Mouse (Mus musculus): ENCODE data around the gene Ugt1a7c. TPM values are rescaled to one million over a fixed set of nuclear protein-coding genes. Genes with fewer than 3 reads are reported as not detected.

Ugt1a7c gene
- polyA plus RNA-seq, 1 experiment from 2014 or later = 2.8 TPM

DNA sequence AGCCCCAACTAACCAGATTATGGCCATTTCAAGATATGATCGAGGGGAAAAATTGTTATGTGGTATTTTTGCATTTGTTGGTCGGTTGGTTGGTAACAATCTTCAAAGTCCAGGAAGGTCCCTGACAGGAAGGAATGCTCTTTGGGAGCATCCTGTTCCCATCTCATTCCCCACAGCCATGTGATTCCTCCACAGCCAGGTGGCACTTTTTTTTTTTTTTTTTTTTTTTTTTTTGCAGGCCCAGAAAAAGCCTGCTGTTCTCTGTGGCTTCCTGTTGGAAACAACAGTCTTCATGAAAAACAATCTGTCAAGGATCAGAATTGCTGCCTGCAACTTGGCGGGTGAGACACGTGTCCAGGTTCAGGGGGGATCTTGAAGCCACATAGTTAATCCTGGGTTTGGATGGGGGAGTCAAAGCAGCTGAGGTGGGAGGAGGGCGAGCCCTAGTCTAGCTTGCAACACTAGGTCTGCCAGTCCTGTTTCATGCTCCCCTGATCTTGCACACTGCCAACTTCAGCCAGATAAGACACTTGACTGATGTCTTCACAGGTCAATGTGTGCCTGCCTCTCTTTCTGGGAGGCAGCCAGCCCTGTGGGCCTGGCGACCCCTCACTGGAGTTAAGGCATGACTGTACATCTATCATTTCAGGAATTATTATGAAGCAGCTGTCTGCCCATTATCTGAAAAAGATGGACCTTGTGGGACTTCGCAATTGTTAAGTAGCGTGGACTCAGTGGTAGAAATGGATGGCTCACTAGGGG is 164.2 kb downstream of the Ugt1a7c start:
- peak; percentile 84 for DNase-seq (ENCODE audit: low spot score)
- H3K27ac ChIP-seq (ENCODE audit: low read depth, low read length) = no peak overlapping the region
- H3K27me3 ChIP-seq (replicated peaks; ENCODE audit: control insufficient read depth, insufficient read depth, low read length) = no peaks in the 10 kb centered on the region
- peaks cover 35% of the 10 kb centered on the region for H3K36me3 ChIP-seq (ENCODE audit: control insufficient read depth, insufficient read depth, low read length)
- H3K9me3 ChIP-seq (ENCODE audit: control insufficient read depth, low read length) = peaks cover 41% of the 10 kb centered on the region
- H3K9ac ChIP-seq (ENCODE audit: low read depth, low read length) = no peak overlapping the region
- ATAC-seq (replicated peaks; ENCODE audit: low FRiP score) = peak; percentile 10
- peaks cover 35% of the 10 kb centered on the region for H3K4me1 ChIP-seq (replicated peaks; ENCODE audit: control insufficient read depth, insufficient read depth, low read length)
- H3K4me3 ChIP-seq (ENCODE audit: low read depth, low read length) = no peak overlapping the region
- WGBS = 58% methylated on average over 8 of the region's 8 CpGs
- H3K4me2 ChIP-seq = no peak overlapping the region

DNA sequence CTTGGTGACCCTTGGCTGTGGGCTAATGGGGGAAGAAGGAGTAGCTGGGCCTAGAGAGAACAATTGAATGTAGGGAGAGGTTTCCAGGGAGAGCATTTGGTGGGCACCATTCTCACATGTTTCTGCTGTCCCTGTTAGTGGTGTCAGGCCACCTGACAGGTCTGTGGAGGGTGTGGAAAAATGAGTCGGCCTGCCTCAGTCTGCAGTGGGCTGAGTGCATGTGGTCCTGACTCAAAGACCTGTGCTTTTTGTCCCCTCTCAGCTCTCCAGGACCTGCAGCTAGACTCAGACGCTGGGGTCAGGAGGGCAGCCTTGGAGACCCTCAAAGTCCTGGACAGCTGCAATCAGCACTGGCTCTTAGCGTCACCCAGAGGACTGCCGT is 164.8 kb downstream of the Ugt1a7c start:
- WGBS = 69% methylated on average over 4 of the region's 4 CpGs
- no peak overlapping the region; the same call in 1 of the 2 replicates for H3K27ac ChIP-seq (ENCODE audit: low read depth, low read length)
- H3K9ac ChIP-seq (ENCODE audit: low read depth, low read length) = no peak overlapping the region
- H3K4me1 ChIP-seq (replicated peaks; ENCODE audit: control insufficient read depth, insufficient read depth, low read length) = peaks cover 35% of the 10 kb centered on the region
- peak; percentile 9 for ATAC-seq (replicated peaks; ENCODE audit: low FRiP score)
- H3K4me3 ChIP-seq (ENCODE audit: low read depth, low read length) = no peak overlapping the region
- peaks cover 41% of the 10 kb centered on the region for H3K36me3 ChIP-seq (ENCODE audit: control insufficient read depth, insufficient read depth, low read length)
- no peak for DNase-seq (ENCODE audit: low spot score)
- H3K4me2 ChIP-seq = no peak overlapping the region
- peaks cover 39% of the 10 kb centered on the region for H3K9me3 ChIP-seq (ENCODE audit: control insufficient read depth, low read length)
- H3K27me3 ChIP-seq (replicated peaks; ENCODE audit: control insufficient read depth, insufficient read depth, low read length) = no peaks in the 10 kb centered on the region

DNA sequence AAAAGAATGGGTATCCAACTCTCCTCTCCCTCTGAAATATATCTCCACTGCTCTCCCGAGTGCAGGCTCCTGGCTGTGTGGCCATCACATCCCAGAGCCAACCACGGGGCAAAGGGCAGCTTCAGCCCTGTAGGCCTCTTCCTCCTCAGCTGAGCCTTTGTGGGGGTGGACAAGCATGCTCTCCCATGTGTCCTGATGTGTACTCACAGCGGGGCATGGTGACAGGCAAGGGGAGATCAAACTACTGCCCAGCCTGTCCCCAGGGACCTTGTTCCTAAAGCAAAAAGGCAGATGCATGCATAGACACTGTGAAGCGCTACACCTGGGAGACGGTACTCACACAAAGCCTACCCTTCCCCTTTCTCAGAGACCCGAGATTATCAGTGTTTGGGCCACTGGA is 165.3 kb downstream of the Ugt1a7c start:
- Histone ChIP-seq H3K4me1 (replicated peaks; ENCODE audit: control insufficient read depth, insufficient read depth, low read length) (peaks cover 35% of the 10 kb centered on the region), H3K9ac (ENCODE audit: low read depth, low read length) (no peak overlapping the region), H3K27ac (ENCODE audit: low read depth, low read length) (no peak overlapping the region; the same call in 1 of the 2 replicates), H3K9me3 (ENCODE audit: control insufficient read depth, low read length) (peaks cover 34% of the 10 kb centered on the region), H3K4me2 (no peak overlapping the region), H3K27me3 (replicated peaks; ENCODE audit: control insufficient read depth, insufficient read depth, low read length) (no peaks in the 10 kb centered on the region), H3K4me3 (ENCODE audit: low read depth, low read length) (no peak overlapping the region), H3K36me3 (ENCODE audit: control insufficient read depth, insufficient read depth, low read length) (peaks cover 45% of the 10 kb centered on the region)
- peak; percentile 27 for ATAC-seq (replicated peaks; ENCODE audit: low FRiP score)
- WGBS = 73% methylated on average over 6 of the region's 6 CpGs
- no peak for DNase-seq (ENCODE audit: low spot score)

DNA sequence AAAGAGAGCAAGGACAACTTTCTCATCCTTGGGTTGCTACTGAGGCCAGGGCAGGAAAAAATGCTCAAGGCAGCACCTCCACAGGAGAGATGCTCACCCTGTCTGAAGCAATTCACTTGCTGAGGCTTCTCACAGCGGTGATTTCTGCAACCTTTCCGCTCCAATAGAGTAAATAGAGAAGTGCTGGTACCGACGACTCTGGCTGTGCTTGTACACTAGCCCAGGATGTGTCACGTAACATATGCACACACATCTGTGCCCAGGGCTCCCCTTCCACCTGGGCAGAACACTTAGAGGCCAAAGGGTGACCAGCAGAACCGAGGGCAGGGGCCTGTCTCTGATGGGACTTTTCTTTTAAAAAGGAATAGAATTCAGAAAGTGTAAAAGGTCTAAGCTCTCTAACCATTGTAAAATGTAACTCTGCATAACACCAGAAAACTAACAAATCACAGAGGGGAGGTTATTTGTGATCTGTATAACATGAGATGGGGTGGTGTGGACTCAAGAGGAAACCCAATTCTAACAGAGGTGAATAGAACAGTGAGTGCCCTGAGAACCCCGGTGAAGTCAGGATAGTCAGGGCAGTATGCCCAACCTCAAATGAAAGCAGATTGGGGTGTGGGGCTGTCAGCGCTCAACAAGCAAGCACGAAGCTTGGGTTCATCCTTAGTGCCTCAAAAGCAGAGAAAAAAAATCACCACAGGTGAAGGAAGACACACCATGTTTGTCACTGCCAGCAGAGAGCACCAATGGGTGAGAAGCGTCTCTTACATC is 165.9 kb downstream of the Ugt1a7c start:
- Histone ChIP-seq H3K36me3 (ENCODE audit: control insufficient read depth, insufficient read depth, low read length) (peaks cover 52% of the 10 kb centered on the region), H3K4me1 (replicated peaks; ENCODE audit: control insufficient read depth, insufficient read depth, low read length) (peaks cover 35% of the 10 kb centered on the region), H3K4me2 (no peak overlapping the region), H3K9ac (ENCODE audit: low read depth, low read length) (no peak overlapping the region), H3K4me3 (ENCODE audit: low read depth, low read length) (no peak overlapping the region), H3K27ac (ENCODE audit: low read depth, low read length) (no peak overlapping the region), H3K27me3 (replicated peaks; ENCODE audit: control insufficient read depth, insufficient read depth, low read length) (no peaks in the 10 kb centered on the region), H3K9me3 (ENCODE audit: control insufficient read depth, low read length) (peaks cover 33% of the 10 kb centered on the region)
- DNase-seq (ENCODE audit: low spot score) (no peak), ATAC-seq (replicated peaks; ENCODE audit: low FRiP score) (0 out of 2 replicates have a peak, but pooled peaks have one; percentile 0)
- 78% methylated on average over 10 of the region's 10 CpGs for whole genome bisulfite sequencing

DNA sequence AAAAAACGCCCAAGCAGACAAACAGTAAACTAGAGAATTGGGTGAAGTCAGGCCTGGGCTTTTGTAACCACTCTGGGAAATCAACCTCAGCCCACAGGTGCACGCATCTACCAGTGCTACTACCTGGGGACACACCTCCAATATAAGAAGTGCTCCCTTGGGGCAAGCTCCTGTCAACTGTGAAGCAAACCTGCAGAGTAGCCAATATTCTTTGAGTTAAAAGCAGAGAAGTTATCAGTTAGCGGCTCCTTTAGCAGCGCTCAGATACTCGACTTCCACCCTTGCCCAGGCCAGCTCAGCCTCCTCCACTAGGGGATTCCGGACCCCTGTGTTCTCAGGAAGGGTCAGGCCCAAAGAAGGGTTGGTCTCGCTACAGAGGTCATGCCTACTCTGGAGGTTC is 166.8 kb downstream of the Ugt1a7c start:
- 84% methylated on average over 7 of the region's 7 CpGs for WGBS
- no peak overlapping the region for H3K9ac ChIP-seq (ENCODE audit: low read depth, low read length)
- peaks cover 35% of the 10 kb centered on the region for H3K4me1 ChIP-seq (replicated peaks; ENCODE audit: control insufficient read depth, insufficient read depth, low read length)
- ATAC-seq (replicated peaks; ENCODE audit: low FRiP score) = peak; percentile 8
- H3K4me3 ChIP-seq (ENCODE audit: low read depth, low read length) = no peak overlapping the region
- no peaks in the 10 kb centered on the region for H3K27me3 ChIP-seq (replicated peaks; ENCODE audit: control insufficient read depth, insufficient read depth, low read length)
- H3K4me2 ChIP-seq = no peak overlapping the region
- H3K9me3 ChIP-seq (ENCODE audit: control insufficient read depth, low read length) = peaks cover 27% of the 10 kb centered on the region
- DNase-seq (ENCODE audit: low spot score) = no peak
- no peak overlapping the region for H3K27ac ChIP-seq (ENCODE audit: low read depth, low read length)
- H3K36me3 ChIP-seq (ENCODE audit: control insufficient read depth, insufficient read depth, low read length) = peaks cover 61% of the 10 kb centered on the region

DNA sequence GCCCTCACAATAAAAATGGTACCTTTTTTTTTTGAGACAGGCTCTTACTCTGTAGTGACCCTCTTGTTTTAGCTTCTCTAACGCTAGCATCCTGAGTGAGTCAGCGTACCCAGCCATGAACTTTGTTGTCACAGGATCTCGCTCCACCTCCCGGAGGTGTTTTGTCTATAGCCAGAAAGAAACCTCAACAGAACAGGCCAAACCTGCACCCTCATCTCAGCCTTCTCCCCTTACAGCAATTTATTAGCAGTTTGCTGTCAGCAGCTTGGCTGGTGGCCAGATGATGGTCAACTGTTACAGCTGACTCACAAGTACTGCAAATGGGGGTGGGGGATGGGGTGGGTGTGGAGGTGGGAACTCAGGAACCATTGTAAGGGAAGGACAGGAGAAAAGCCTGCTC is 167.4 kb downstream of the Ugt1a7c start:
- H3K4me1 ChIP-seq (replicated peaks; ENCODE audit: control insufficient read depth, insufficient read depth, low read length) = peaks cover 35% of the 10 kb centered on the region
- ATAC-seq (replicated peaks; ENCODE audit: low FRiP score) (no peak), DNase-seq (ENCODE audit: low spot score) (no peak)
- no peaks in the 10 kb centered on the region for H3K27me3 ChIP-seq (replicated peaks; ENCODE audit: control insufficient read depth, insufficient read depth, low read length)
- H3K4me2 ChIP-seq = no peak overlapping the region
- no peak overlapping the region for H3K27ac ChIP-seq (ENCODE audit: low read depth, low read length)
- peaks cover 67% of the 10 kb centered on the region for H3K36me3 ChIP-seq (ENCODE audit: control insufficient read depth, insufficient read depth, low read length)
- H3K4me3 ChIP-seq (ENCODE audit: low read depth, low read length) = no peak overlapping the region
- WGBS = 80% methylated on average over 4 of the region's 4 CpGs
- no peak overlapping the region for H3K9ac ChIP-seq (ENCODE audit: low read depth, low read length)
- H3K9me3 ChIP-seq (ENCODE audit: control insufficient read depth, low read length) = peaks cover 23% of the 10 kb centered on the region

DNA sequence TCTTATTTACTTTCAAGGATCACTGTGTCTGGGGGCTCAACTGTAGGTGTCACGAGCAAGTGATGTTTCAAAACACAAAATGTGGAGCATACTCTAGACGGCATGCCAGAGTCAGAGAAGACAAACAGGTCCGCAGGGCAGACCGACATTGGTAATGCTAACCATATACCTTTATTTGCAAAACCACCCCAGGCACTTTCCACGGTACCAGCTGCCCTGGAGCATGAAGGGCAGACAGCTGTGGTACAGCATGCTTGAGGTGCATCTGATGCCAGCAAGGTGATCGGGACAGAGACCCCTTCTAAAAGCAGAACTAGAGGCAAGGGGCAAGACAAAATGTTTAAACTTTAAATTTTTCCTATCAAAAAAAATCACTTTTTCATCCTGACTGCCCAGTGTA is 168.1 kb downstream of the Ugt1a7c start:
- no peak overlapping the region for H3K4me3 ChIP-seq (ENCODE audit: low read depth, low read length)
- peaks cover 74% of the 10 kb centered on the region for H3K36me3 ChIP-seq (ENCODE audit: control insufficient read depth, insufficient read depth, low read length)
- WGBS = 74% methylated on average over 6 of the region's 6 CpGs
- no peak overlapping the region for H3K27ac ChIP-seq (ENCODE audit: low read depth, low read length)
- no peaks in the 10 kb centered on the region for H3K27me3 ChIP-seq (replicated peaks; ENCODE audit: control insufficient read depth, insufficient read depth, low read length)
- ATAC-seq (replicated peaks; ENCODE audit: low FRiP score) (no peak), DNase-seq (ENCODE audit: low spot score) (no peak)
- peaks cover 22% of the 10 kb centered on the region for H3K9me3 ChIP-seq (ENCODE audit: control insufficient read depth, low read length)
- H3K4me2 ChIP-seq = no peak overlapping the region
- peaks cover 35% of the 10 kb centered on the region for H3K4me1 ChIP-seq (replicated peaks; ENCODE audit: control insufficient read depth, insufficient read depth, low read length)
- H3K9ac ChIP-seq (ENCODE audit: low read depth, low read length) = no peak overlapping the region

DNA sequence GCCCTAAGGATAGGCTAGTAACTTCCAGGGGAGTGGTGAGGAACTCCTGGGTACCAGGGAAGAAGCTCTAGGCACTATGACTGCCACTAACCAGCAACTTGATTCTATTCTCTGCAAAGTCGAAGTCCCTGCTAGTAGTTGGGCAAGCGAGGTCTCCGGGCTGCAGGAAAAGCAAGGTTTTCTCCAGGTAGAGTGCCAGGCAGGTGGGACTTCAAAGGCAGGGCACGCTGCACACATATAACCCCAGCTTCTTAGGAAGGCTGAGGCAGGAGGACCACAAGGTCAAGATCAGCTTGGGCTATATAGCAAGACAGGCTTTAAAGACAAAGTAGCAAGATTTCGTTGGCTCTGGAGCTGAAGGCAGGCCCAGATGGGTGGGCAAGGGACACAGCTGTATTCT is 168.9 kb downstream of the Ugt1a7c start:
- 89% methylated on average over 5 of the region's 5 CpGs for WGBS
- H3K9ac ChIP-seq (ENCODE audit: low read depth, low read length) = no peak overlapping the region
- H3K4me1 ChIP-seq (replicated peaks; ENCODE audit: control insufficient read depth, insufficient read depth, low read length) = peaks cover 35% of the 10 kb centered on the region
- ATAC-seq (replicated peaks; ENCODE audit: low FRiP score) (no peak), DNase-seq (ENCODE audit: low spot score) (no peak)
- no peaks in the 10 kb centered on the region for H3K27me3 ChIP-seq (replicated peaks; ENCODE audit: control insufficient read depth, insufficient read depth, low read length)
- H3K36me3 ChIP-seq (ENCODE audit: control insufficient read depth, insufficient read depth, low read length) = peaks cover 82% of the 10 kb centered on the region
- H3K9me3 ChIP-seq (ENCODE audit: control insufficient read depth, low read length) = peaks cover 21% of the 10 kb centered on the region
- no peak overlapping the region for H3K4me3 ChIP-seq (ENCODE audit: low read depth, low read length)
- H3K27ac ChIP-seq (ENCODE audit: low read depth, low read length) = no peak overlapping the region
- no peak overlapping the region for H3K4me2 ChIP-seq
